Mouse (Mus musculus) CH12.LX (cell line): Measurements from ENCODE around the gene Fgfr1op. TPM values are rescaled to one million over a fixed set of nuclear protein-coding genes. Genes with fewer than 3 reads are reported as not detected.

Source experiments
- DNase-seq: peaks from one replicate; pipeline ENCODE4 v3.0.0-alpha.2; 2013; ENCODE audit errors: extremely low read depth
- H3K27ac ChIP-seq: 2 replicates; pipeline ENCODE4 v1.5.1; 2012; ENCODE audit warnings: low read depth, mild to moderate bottlenecking, control low read depth, moderate library complexity; ENCODE audit not compliant: insufficient read depth
- H3K27me3 ChIP-seq: replicated peaks from 2 replicates; pipeline ENCODE3; 2012; ENCODE audit warnings: inconsistent platforms
- H3K36me3 ChIP-seq, 2 experiments: replicated peaks in 1 of 2; 2 replicates each; pipeline versions ENCODE3 to v1.6.1; 2012; ENCODE audit warnings: inconsistent platforms in 1 of 2, low read length in 1 of 2, mild to moderate bottlenecking in 1 of 2, mixed read lengths in 1 of 2, moderate library complexity in 1 of 2; ENCODE audit not compliant: control insufficient read depth in 1 of 2, insufficient read depth in 1 of 2
- H3K4me1 ChIP-seq, 2 experiments: 2 replicates each; pipeline ENCODE4 v1.6.1; 2012; ENCODE audit warnings: inconsistent platforms in 1 of 2, moderate library complexity in 1 of 2; ENCODE audit not compliant: insufficient read depth in 2 of 2, control insufficient read depth in 1 of 2
- H3K4me2 ChIP-seq: 2 replicates; pipeline ENCODE4 v1.6.1; 2012; ENCODE audit warnings: low read depth, mild to moderate bottlenecking, control low read depth; ENCODE audit not compliant: poor library complexity, insufficient read depth, severe bottlenecking
- H3K4me3 ChIP-seq, 3 experiments: fragments of 150-350 bp in 1 of 3; sonication (generic) in 1 of 3; replicated peaks in 1 of 3; 2 replicates each; pipeline versions ENCODE3 to v1.5.1; 2011 to 2012; ENCODE audit warnings: low read depth in 2 of 3, low read length in 2 of 3, mild to moderate bottlenecking in 2 of 3, moderate library complexity in 2 of 3, control low read depth in 1 of 3, improper control_type of control experiment in 1 of 3, inconsistent platforms in 1 of 3, mixed read lengths in 1 of 3; ENCODE audit not compliant: poor library complexity in 1 of 3
- H3K79me2 ChIP-seq: replicated peaks from 2 replicates; pipeline ENCODE4 v1.6.1; 2012; ENCODE audit warnings: mild to moderate bottlenecking, moderate library complexity; ENCODE audit not compliant: control insufficient read depth, poor library complexity, insufficient read depth, severe bottlenecking; ENCODE audit errors: extremely low read depth
- H3K9ac ChIP-seq: 2 replicates; pipeline ENCODE4 v1.6.1; 2012; ENCODE audit warnings: low read depth, mild to moderate bottlenecking, control low read depth, moderate library complexity; ENCODE audit not compliant: insufficient read depth
- H3K9me3 ChIP-seq: replicated peaks from 2 replicates; pipeline ENCODE3; 2012; ENCODE audit warnings: low read length, inconsistent platforms, mixed read lengths
- CTCF ChIP-seq, 2 experiments: IDR thresholded peaks in 1 of 2; conservative IDR thresholded peaks in 1 of 2; 2 replicates each; pipeline ENCODE4 v1.5.1; 2011 to 2012; ENCODE audit warnings: low read depth in 2 of 2, low read length in 2 of 2, improper control_type of control experiment in 1 of 2, inconsistent platforms in 1 of 2, mild to moderate bottlenecking in 1 of 2, moderate library complexity in 1 of 2
- EP300 ChIP-seq: IDR thresholded peaks from 2 replicates; pipeline ENCODE4 v1.6.1; 2011; ENCODE audit warnings: low read length, improper control_type of control experiment
- IRF4 ChIP-seq: IDR thresholded peaks from 2 replicates; pipeline ENCODE4 v1.6.1; 2014; ENCODE audit warnings: low read depth, mild to moderate bottlenecking, inconsistent platforms, low read length, improper control_type of control experiment
- MAFK ChIP-seq: IDR thresholded peaks from 2 replicates; pipeline ENCODE4 v1.6.1; 2011; ENCODE audit warnings: low read length, improper control_type of control experiment; ENCODE audit not compliant: insufficient replicate concordance
- MAX ChIP-seq: IDR thresholded peaks from 2 replicates; pipeline ENCODE4 v1.6.1; 2011; ENCODE audit warnings: low read length, improper control_type of control experiment
- MXI1 ChIP-seq: IDR thresholded peaks from 2 replicates; pipeline ENCODE4 v1.6.1; 2011; ENCODE audit warnings: mild to moderate bottlenecking, low read depth, low read length, improper control_type of control experiment
- NELFE ChIP-seq: IDR thresholded peaks from 2 replicates; pipeline ENCODE4 v1.6.1; 2011; ENCODE audit warnings: low read depth, low read length, improper control_type of control experiment
- PAX5 ChIP-seq: IDR thresholded peaks from 2 replicates; pipeline ENCODE4 v1.6.1; 2012; ENCODE audit warnings: low read length, inconsistent platforms, mixed read lengths
- RAD21 ChIP-seq: IDR thresholded peaks from 2 replicates; pipeline ENCODE4 v1.6.1; 2011; ENCODE audit warnings: low read depth, mild to moderate bottlenecking, low read length, improper control_type of control experiment, moderate library complexity
- dilution Hi-C: fragments of 300-500 bp; cut with MboI; formaldehyde crosslinking; loops from 2 replicates; pipeline ENCODE4 v1.14.3; 2020; ENCODE audit warnings: low sequenced_read_pairs; ENCODE audit not compliant: extremely low pct_unique_long_range_greater_than_20kb, extremely low pct_ligation_motif_present
- in situ Hi-C: fragments of 300-500 bp; cut with MboI; formaldehyde crosslinking; loops from 3 replicates; pipeline ENCODE4 v1.14.3; 2019; ENCODE audit warnings: low sequenced_read_pairs, low pct_ligation_motif_present, low pct_unique_long_range_greater_than_20kb, mixed read lengths
- polyA plus RNA-seq: library from polyadenylated mRNA; unstranded; fragments of >175 nt; gene quantifications from 2 replicates; pipeline ENCODE4 v1.2.1, GENCODE M21; 2012; ENCODE audit warnings: low read depth; ENCODE audit not compliant: insufficient read length
- total RNA-seq, 2 experiments: library from RNA; depleted of rRNA; stranded (reverse); fragments of 300-350 nt in 1 of 2; fragments of >200 nt in 1 of 2; gene quantifications; 2 replicates each; pipeline ENCODE4 v1.2.3; 2012 to 2014

The Fgfr1op gene
- total and polyA plus RNA-seq, 3 experiments, result 29.8 to 56.3 (median 46.9) TPM

- Histone ChIP-seq H3K4me2 (no peak overlapping the region), H3K27me3 (no peaks in the 10 kb centered on the region)
- no peak for DNase-seq
- TF ChIP-seq PAX5, result no peak
- no peak for TF ChIP-seq MAX
- no peak for TF ChIP-seq MAFK
- no peak for TF ChIP-seq EP300
- no peak for TF ChIP-seq IRF4
- no peak for TF ChIP-seq NELFE
- TF ChIP-seq, all 38 proteins: peak for 0
- no peak overlapping the region for H3K27ac ChIP-seq
- no peaks in the 10 kb centered on the region for H3K36me3 ChIP-seq
- no peaks in the 10 kb centered on the region for H3K79me2 ChIP-seq
- H3K9ac ChIP-seq, result no peak overlapping the region
- no peaks in the 10 kb centered on the region for H3K9me3 ChIP-seq
- no peak overlapping the region for H3K4me3 ChIP-seq
- H3K4me1 ChIP-seq, result peaks cover 17 to 39% of the 10 kb centered on the region in 2 experiments
- dilution Hi-C loops, result no loop called here
- in situ Hi-C loops, result loop anchor here (5.0 kb wide), 1 partner anchor 33 kb away; no protein-coding TSS in a partner anchor
Measured at GRCm38 (mm10) chr17:8214369-8214768, 49.1 kb downstream of the Fgfr1op start.

- H3K9me3 ChIP-seq, result no peaks in the 10 kb centered on the region
- in situ Hi-C loops (no loop called here), dilution Hi-C loops (no loop called here)
- no peaks in the 10 kb centered on the region for H3K36me3 ChIP-seq
- H3K4me3 ChIP-seq, result no peak overlapping the region
- DNase-seq, result no peak
- H3K4me1 ChIP-seq, result peaks cover 10 to 31% of the 10 kb centered on the region in 2 experiments
- no peak overlapping the region for H3K27ac ChIP-seq
- no peaks in the 10 kb centered on the region for H3K79me2 ChIP-seq
- no peaks in the 10 kb centered on the region for H3K27me3 ChIP-seq
- no peak overlapping the region for H3K9ac ChIP-seq
- no peak overlapping the region for H3K4me2 ChIP-seq
- TF ChIP-seq RAD21, result peak; percentile 12
- TF ChIP-seq CTCF (conservative IDR thresholded peaks at IDR 0.05 in 1 of 2, IDR thresholded peaks at IDR 0.05 in 1 of 2; ENCODE audit: low read depth in 2 of 2, low read length in 2 of 2), result no peak; a peak in 1 of 4 replicates
Measured at GRCm38 (mm10) chr17:8215016-8215745, 49.9 kb downstream of the Fgfr1op start.

GRCm38 (mm10) chr17:8223225-8223624, 57.9 kb downstream of the Fgfr1op start:
- in situ Hi-C loops, result no loop called here
- dilution Hi-C loops, result no loop called here
- DNase-seq, result no peak

More at GRCm38 (mm10) chr17:8223225-8223624, 57.9 kb downstream of the Fgfr1op start:
- Histone ChIP-seq H3K79me2 (no peaks in the 10 kb centered on the region), H3K4me1 (peaks cover 22 to 40% of the 10 kb centered on the region in 2 experiments), H3K27me3 (no peaks in the 10 kb centered on the region), H3K9me3 (peaks cover 5% of the 10 kb centered on the region), H3K4me3 (no peak overlapping the region), H3K27ac (no peak overlapping the region), H3K4me2 (no peak overlapping the region), H3K36me3 (no peaks in the 10 kb centered on the region), H3K9ac (no peak overlapping the region)
- TF ChIP-seq EP300 (0 out of 2 replicates have a peak, but pooled peaks have one; percentile 23), MXI1 (no peak)
